Mouse (Mus musculus) heart, embryonic 11.5 days (tissue): Measurements from ENCODE around the gene Nos1ap. TPM values are rescaled to one million over a fixed set of nuclear protein-coding genes. Genes with fewer than 3 reads are reported as not detected.

Experiments used
- ATAC-seq: fragments of 200-750 bp; cut with Nextera tagmentation; replicated peaks from 2 replicates; pipeline ENCODE4 v1.8.0; 2017; ENCODE audit warnings: moderate library complexity; ENCODE audit not compliant: insufficient number of reproducible peaks, low FRiP score, low TSS enrichment
- H3K27ac ChIP-seq: fragments of 300-500 bp; sonication (generic); 2 replicates; pipeline ENCODE4 v1.5.1; 2014; ENCODE audit warnings: mild to moderate bottlenecking, low read depth, low read length
- H3K27me3 ChIP-seq: fragments of 300-500 bp; sonication (generic); 2 replicates; pipeline ENCODE4 v1.6.1; 2014; ENCODE audit warnings: mild to moderate bottlenecking, low read length, mixed read lengths; ENCODE audit not compliant: control insufficient read depth, insufficient read depth
- H3K36me3 ChIP-seq: fragments of 300-500 bp; sonication (generic); 2 replicates; pipeline ENCODE4 v1.6.1; 2014; ENCODE audit warnings: mild to moderate bottlenecking, low read length, moderate library complexity, mixed read lengths; ENCODE audit not compliant: control insufficient read depth, insufficient read depth
- H3K4me1 ChIP-seq: fragments of 300-500 bp; sonication (generic); 2 replicates; pipeline ENCODE4 v1.6.1; 2014; ENCODE audit warnings: low read length; ENCODE audit not compliant: control insufficient read depth, insufficient read depth
- H3K4me2 ChIP-seq: fragments of 300-500 bp; sonication (generic); 2 replicates; pipeline ENCODE4 v1.6.1; 2014; ENCODE audit warnings: mild to moderate bottlenecking, moderate library complexity
- H3K4me3 ChIP-seq: fragments of 300-500 bp; sonication (generic); 2 replicates; pipeline ENCODE4 v1.5.1; 2014; ENCODE audit warnings: low read depth, low read length
- H3K9ac ChIP-seq: fragments of 300-500 bp; sonication (generic); 2 replicates; pipeline ENCODE4 v1.6.1; 2014; ENCODE audit warnings: mild to moderate bottlenecking, low read depth, low read length, moderate library complexity
- H3K9me3 ChIP-seq: fragments of 300-500 bp; sonication (generic); replicated peaks from 2 replicates; pipeline ENCODE4 v1.6.1; 2016; ENCODE audit warnings: low read length; ENCODE audit not compliant: control insufficient read depth
- WGBS: fragments of 180-500 bp; shearing (Covaris S2); extraction: QIAGEN DNeasy Blood & Tissue Kit; methylation state at CpG from one replicate; pipeline ENCODE4 v1.1.7; 2014; ENCODE audit not compliant: insufficient replicate concordance; 5-methylcytosine and 5-hydroxymethylcytosine counted together
- polyA plus RNA-seq: library from polyadenylated mRNA; unstranded; fragments of >200 nt; fragmentation: Nextera tagmentation; extraction: Ambion mirVana; gene quantifications from 2 replicates; pipeline ENCODE4 v1.2.1, GENCODE M21; 2014

Nos1ap gene
- polyA plus RNA-seq, 1 experiment from 2014 or later = 15.5 TPM

GRCm38 (mm10) chr1:170499891-170500290 is 89.8 kb downstream of the Nos1ap start:
- H3K9ac ChIP-seq = no peak overlapping the region
- no peaks in the 10 kb centered on the region for H3K9me3 ChIP-seq
- no peak for ATAC-seq
- 42% methylated on average over 6 of the region's 6 CpGs for WGBS
- H3K4me1 ChIP-seq = peaks cover 66% of the 10 kb centered on the region
- no peak overlapping the region for H3K4me2 ChIP-seq
- H3K4me3 ChIP-seq = no peak overlapping the region
- no peak overlapping the region for H3K27ac ChIP-seq
- H3K27me3 ChIP-seq = no peaks in the 10 kb centered on the region
- no peaks in the 10 kb centered on the region for H3K36me3 ChIP-seq

- no peaks in the 10 kb centered on the region for H3K27me3 ChIP-seq
- H3K9me3 ChIP-seq = no peaks in the 10 kb centered on the region
- no peak overlapping the region for H3K4me2 ChIP-seq
- H3K4me3 ChIP-seq = no peak overlapping the region
- H3K36me3 ChIP-seq = no peaks in the 10 kb centered on the region
- no peak for ATAC-seq
- no peak overlapping the region for H3K9ac ChIP-seq
- WGBS = 56% methylated on average over 4 of the region's 4 CpGs
- H3K27ac ChIP-seq = no peak overlapping the region
- H3K4me1 ChIP-seq = peaks cover 62% of the 10 kb centered on the region
Observed at GRCm38 (mm10) chr1:170499466-170499865, 90.2 kb downstream of the Nos1ap start.

- 27% methylated on average over 4 of the region's 4 CpGs for WGBS
- H3K9me3 ChIP-seq = no peaks in the 10 kb centered on the region
- H3K9ac ChIP-seq = no peak overlapping the region
- H3K4me3 ChIP-seq = no peak overlapping the region
- ATAC-seq = no peak
- peak overlapping the region; percentile 66 for H3K27ac ChIP-seq
- H3K4me1 ChIP-seq = peaks cover 55% of the 10 kb centered on the region
- H3K27me3 ChIP-seq = no peaks in the 10 kb centered on the region
- no peak overlapping the region for H3K4me2 ChIP-seq
- H3K36me3 ChIP-seq = no peaks in the 10 kb centered on the region
Observed at GRCm38 (mm10) chr1:170498645-170499044, 91.0 kb downstream of the Nos1ap start.

DNA sequence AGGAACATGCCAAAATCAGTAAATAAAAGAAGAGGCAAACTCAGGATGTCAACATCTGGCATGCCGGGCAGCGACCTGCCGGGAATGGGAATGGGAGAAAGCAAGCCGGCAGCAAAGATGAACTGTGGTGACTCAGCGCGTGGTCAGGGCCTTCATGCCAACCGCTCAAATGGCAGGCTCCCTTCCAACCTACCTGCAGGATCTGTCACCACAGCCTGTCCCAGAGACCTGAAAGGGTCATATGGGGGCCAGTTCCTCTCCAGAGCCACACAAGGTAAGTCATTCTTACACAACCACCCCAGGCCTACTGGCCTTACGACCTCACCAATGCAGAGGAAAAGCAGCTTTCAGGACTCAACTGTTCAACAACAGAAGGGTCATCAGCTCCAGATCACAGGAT is 93.4 kb downstream of the Nos1ap start:
- ATAC-seq = no peak
- Histone ChIP-seq H3K9me3 (no peaks in the 10 kb centered on the region), H3K27ac (no peak overlapping the region), H3K36me3 (no peaks in the 10 kb centered on the region), H3K4me1 (peaks cover 33% of the 10 kb centered on the region), H3K27me3 (no peaks in the 10 kb centered on the region), H3K4me3 (no peak overlapping the region), H3K9ac (no peak overlapping the region), H3K4me2 (no peak overlapping the region)
- WGBS = 69% methylated on average over 8 of the region's 8 CpGs

- Histone ChIP-seq H3K36me3 (no peaks in the 10 kb centered on the region), H3K27me3 (no peaks in the 10 kb centered on the region), H3K4me2 (peak overlapping the region; percentile 36; the same call in 1 of the 2 replicates), H3K4me3 (no peak overlapping the region), H3K4me1 (peaks cover 33% of the 10 kb centered on the region), H3K27ac (no peak overlapping the region), H3K9me3 (no peaks in the 10 kb centered on the region), H3K9ac (no peak overlapping the region)
- 20% methylated on average over 13 of the region's 13 CpGs for WGBS
- no peak for ATAC-seq
Observed at GRCm38 (mm10) chr1:170495538-170496183, 94.0 kb downstream of the Nos1ap start.

- WGBS = 87% methylated on average over 2 of the region's 2 CpGs
- no peak overlapping the region for H3K4me3 ChIP-seq
- no peaks in the 10 kb centered on the region for H3K9me3 ChIP-seq
- H3K4me1 ChIP-seq = peaks cover 24% of the 10 kb centered on the region
- no peak overlapping the region for H3K27ac ChIP-seq
- no peak overlapping the region for H3K4me2 ChIP-seq
- ATAC-seq = no peak
- no peak overlapping the region for H3K9ac ChIP-seq
- H3K36me3 ChIP-seq = no peaks in the 10 kb centered on the region
- no peaks in the 10 kb centered on the region for H3K27me3 ChIP-seq
Observed at GRCm38 (mm10) chr1:170492527-170492926, 97.1 kb downstream of the Nos1ap start.

- Histone ChIP-seq H3K4me2 (no peak overlapping the region), H3K27ac (no peak overlapping the region), H3K4me3 (no peak overlapping the region), H3K27me3 (no peaks in the 10 kb centered on the region), H3K9me3 (no peaks in the 10 kb centered on the region), H3K36me3 (no peaks in the 10 kb centered on the region), H3K4me1 (peaks cover 23% of the 10 kb centered on the region), H3K9ac (no peak overlapping the region)
- ATAC-seq = no peak
- WGBS = 62% methylated on average over 4 of the region's 4 CpGs
Observed at GRCm38 (mm10) chr1:170492027-170492426, 97.6 kb downstream of the Nos1ap start.

DNA sequence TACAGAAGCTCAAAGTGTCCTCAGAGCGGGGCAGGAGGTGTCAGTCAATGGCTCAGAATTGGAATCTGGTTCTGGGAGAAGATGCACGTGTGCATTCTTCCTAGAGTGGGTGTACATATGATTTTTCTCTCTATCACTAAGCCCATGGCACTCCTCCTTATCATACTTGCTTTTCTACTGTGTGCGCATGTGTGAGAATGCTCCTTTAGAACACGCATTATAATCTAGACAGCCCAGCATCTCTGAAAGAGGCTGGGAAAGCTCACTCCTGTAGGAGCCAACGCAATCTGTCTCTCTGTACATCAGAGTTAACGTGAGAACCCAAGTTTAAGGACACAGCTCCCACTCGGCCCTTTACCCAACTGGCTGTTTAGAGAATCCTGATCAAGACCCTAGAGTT is 99.7 kb downstream of the Nos1ap start:
- Histone ChIP-seq H3K4me1 (peaks cover 19% of the 10 kb centered on the region), H3K9ac (no peak overlapping the region), H3K9me3 (no peaks in the 10 kb centered on the region), H3K27ac (no peak overlapping the region), H3K27me3 (no peaks in the 10 kb centered on the region), H3K4me3 (no peak overlapping the region), H3K4me2 (no peak overlapping the region), H3K36me3 (no peaks in the 10 kb centered on the region)
- ATAC-seq = no peak
- 61% methylated on average over 7 of the region's 7 CpGs for WGBS

DNA sequence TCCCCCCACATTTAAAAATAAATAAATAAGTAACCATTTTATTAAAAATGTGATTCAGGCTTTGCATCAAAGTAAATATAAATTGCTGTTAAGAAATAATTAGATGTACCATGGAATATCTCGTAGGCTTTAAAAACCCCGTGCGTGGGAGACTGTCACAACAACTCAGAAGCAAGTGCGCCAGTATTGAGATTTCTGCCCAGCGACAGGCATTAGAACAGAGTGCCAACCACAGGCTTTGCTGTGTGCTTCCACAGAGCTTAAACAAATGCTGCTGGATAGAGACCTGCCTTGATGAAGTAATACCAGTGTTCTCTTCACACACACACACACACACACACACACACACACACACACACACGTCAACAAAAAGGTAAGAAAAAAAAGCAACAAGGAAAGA is 100.2 kb downstream of the Nos1ap start:
- peaks cover 22% of the 10 kb centered on the region for H3K4me1 ChIP-seq
- H3K9me3 ChIP-seq = no peaks in the 10 kb centered on the region
- 83% methylated on average over 6 of the region's 6 CpGs for WGBS
- H3K9ac ChIP-seq = no peak overlapping the region
- no peak for ATAC-seq
- H3K27ac ChIP-seq = no peak overlapping the region
- H3K27me3 ChIP-seq = no peaks in the 10 kb centered on the region
- no peak overlapping the region for H3K4me3 ChIP-seq
- no peak overlapping the region for H3K4me2 ChIP-seq
- no peaks in the 10 kb centered on the region for H3K36me3 ChIP-seq
